Mouse (Mus musculus): ENCODE data around the gene U2af1. TPM values are rescaled to one million over a fixed set of nuclear protein-coding genes. Genes with fewer than 3 reads are reported as not detected.
"Not testable (repeated sequence)": the region's sequence is repeated elsewhere in the genome, so short reads cannot be mapped to it uniquely, and the experiment has no call there.

Gene U2af1
- 10 to 100 TPM; 68.6 to 77.1 TPM for total RNA-seq (2021)
- long read RNA-seq, experiment 1, transcript U2af1-201 (8 exons, 1,046 nt) = major isoform, 15 of 34 reads
- long read RNA-seq, experiment 1, transcript U2af1-204 (2 exons, 703 nt) = minor isoform, 12 of 34 reads
- long read RNA-seq, experiment 1, partial matches to known transcripts = 2 of 34 reads
- long read RNA-seq, experiment 1, other reads (novel, unspliced or antisense) = 1 of 34 reads
- long read RNA-seq, experiment 2, transcript U2af1-204 (2 exons, 703 nt) = minor isoform, 8 of 30 reads
- long read RNA-seq, experiment 2, transcript U2af1-201 (8 exons, 1,046 nt) = major isoform, 17 of 30 reads
- long read RNA-seq, experiment 2, partial matches to known transcripts = 1 of 30 reads
- long read RNA-seq, experiment 2, other reads (novel, unspliced or antisense) = 1 of 30 reads

GRCm38 (mm10) chr17:31658468-31659185 lies at the start of gene U2af1:
U2af1 (minus strand) TSS chr17:31658892.
- peak; percentile 98 for DNase-seq

- peak; percentile 37 to 65 for DNase-seq
Measured at GRCm38 (mm10) chr17:31705271-31706020, 46.8 kb upstream of the U2af1 start.

GRCm38 (mm10) chr17:31703276-31703980 lies 44.7 kb upstream of the U2af1 start:
- DNase-seq = peak; percentile 76 to 83

- no peak for DNase-seq
Measured at GRCm38 (mm10) chr17:31698347-31698746, 39.7 kb upstream of the U2af1 start.

GRCm38 (mm10) chr17:31695356-31695755 lies 36.7 kb upstream of the U2af1 start:
- not testable (repeated sequence) for DNase-seq

- no peak for DNase-seq
Measured at GRCm38 (mm10) chr17:31694949-31695348, 36.3 kb upstream of the U2af1 start.

- no peak for DNase-seq
Measured at GRCm38 (mm10) chr17:31694023-31694376, 35.3 kb upstream of the U2af1 start.

GRCm38 (mm10) chr17:31693330-31694022 lies 34.8 kb upstream of the U2af1 start:
- DNase-seq = peak; percentile 81 to 88

GRCm38 (mm10) chr17:31692918-31693317 lies 34.2 kb upstream of the U2af1 start:
- no peak for DNase-seq

- no peak for DNase-seq
Measured at GRCm38 (mm10) chr17:31689606-31690005, 30.9 kb upstream of the U2af1 start.

- peak; percentile 31 to 52 for DNase-seq
Measured at GRCm38 (mm10) chr17:31688112-31688511, 29.4 kb upstream of the U2af1 start.

- peak; percentile 16 to 35 for DNase-seq
Measured at GRCm38 (mm10) chr17:31686225-31686564, 27.5 kb upstream of the U2af1 start.

GRCm38 (mm10) chr17:31685514-31686224 lies 27.0 kb upstream of the U2af1 start:
- DNase-seq = peak; percentile 86 to 93

- DNase-seq = no peak
Measured at GRCm38 (mm10) chr17:31680450-31680849, 21.8 kb upstream of the U2af1 start.

GRCm38 (mm10) chr17:31677507-31677906 lies 18.8 kb upstream of the U2af1 start, which contains the start of gene Cryaa:
Cryaa (plus strand) TSS chr17:31677807.
- DNase-seq = no peak

- no peak for DNase-seq
Measured at GRCm38 (mm10) chr17:31674426-31674825, 15.7 kb upstream of the U2af1 start.

- no peak for DNase-seq
Measured at GRCm38 (mm10) chr17:31672279-31672678, 13.6 kb upstream of the U2af1 start.

GRCm38 (mm10) chr17:31671698-31672097 lies 13.0 kb upstream of the U2af1 start:
- no peak for DNase-seq

GRCm38 (mm10) chr17:31670163-31670562 lies 11.5 kb upstream of the U2af1 start:
- DNase-seq = no peak

GRCm38 (mm10) chr17:31668306-31668705 lies 9.6 kb upstream of the U2af1 start:
- DNase-seq = no peak

- peak; percentile 74 to 84 for DNase-seq
Measured at GRCm38 (mm10) chr17:31664760-31665159, 6.1 kb upstream of the U2af1 start.
